Mouse (Mus musculus) heart, postnatal 4 days (tissue): Measurements from ENCODE around the gene Camkmt. TPM values are rescaled to one million over a fixed set of nuclear protein-coding genes. Genes with fewer than 3 reads are reported as not detected.

Source experiments
- DNase-seq: peaks from one replicate; pipeline ENCODE4 v3.0.0; 2021
- total RNA-seq, 2 experiments: library from RNA; stranded (reverse); gene quantifications; 2 replicates each; pipeline ENCODE4 v1.2.3; 2021

Camkmt gene
- 1 to 10 TPM; 4.1 to 5.3 TPM for total RNA-seq

GRCm38 (mm10) chr17:85090120-85091099 lies at the start of gene Camkmt, which contains the start of gene Prepl:
Camkmt (plus strand) TSS chr17:85090552.
Prepl (minus strand) TSS chr17:85090241.
- DNase-seq = peak; percentile 96

GRCm38 (mm10) chr17:85040913-85041312 lies 49.4 kb upstream of the Camkmt start:
- DNase-seq = no peak

- DNase-seq = no peak
These were observed 47.9 kb upstream of the Camkmt start for GRCm38 (mm10) chr17:85042419-85042818.

- DNase-seq = no peak
These were observed 46.9 kb upstream of the Camkmt start for GRCm38 (mm10) chr17:85043404-85043816.

GRCm38 (mm10) chr17:85044466-85044865 lies 45.9 kb upstream of the Camkmt start:
- DNase-seq = no peak

- no peak for DNase-seq
These were observed 45.2 kb upstream of the Camkmt start for GRCm38 (mm10) chr17:85045160-85045559.

- DNase-seq = no peak
These were observed 42.0 kb upstream of the Camkmt start for GRCm38 (mm10) chr17:85048379-85048778.

- DNase-seq = no peak
These were observed 32.1 kb upstream of the Camkmt start for GRCm38 (mm10) chr17:85058276-85058675.

GRCm38 (mm10) chr17:85059136-85059535 lies 31.2 kb upstream of the Camkmt start:
- DNase-seq = no peak

- DNase-seq = no peak
These were observed 26.8 kb upstream of the Camkmt start for GRCm38 (mm10) chr17:85063560-85063959.

GRCm38 (mm10) chr17:85067331-85067730 lies 23.0 kb upstream of the Camkmt start:
- no peak for DNase-seq

GRCm38 (mm10) chr17:85070658-85071057 lies 19.7 kb upstream of the Camkmt start:
- no peak for DNase-seq

- DNase-seq = no peak
These were observed 19.1 kb upstream of the Camkmt start for GRCm38 (mm10) chr17:85071088-85071775.

- no peak for DNase-seq
These were observed 18.0 kb upstream of the Camkmt start for GRCm38 (mm10) chr17:85072383-85072782.

GRCm38 (mm10) chr17:85073214-85073613 lies 17.1 kb upstream of the Camkmt start:
- DNase-seq = no peak

GRCm38 (mm10) chr17:85074083-85074482 lies 16.3 kb upstream of the Camkmt start:
- DNase-seq = no peak

GRCm38 (mm10) chr17:85079276-85079675 lies 11.1 kb upstream of the Camkmt start:
- DNase-seq = no peak

GRCm38 (mm10) chr17:85080781-85081180 lies 9.6 kb upstream of the Camkmt start:
- DNase-seq = no peak

- DNase-seq = no peak
These were observed 5.0 kb upstream of the Camkmt start for GRCm38 (mm10) chr17:85085335-85085734.

- no peak for DNase-seq
These were observed 3.9 kb upstream of the Camkmt start for GRCm38 (mm10) chr17:85086501-85086900.

GRCm38 (mm10) chr17:85087591-85087990 lies 2.8 kb upstream of the Camkmt start:
- peak; percentile 45 for DNase-seq

- no peak for DNase-seq
These were observed 2.0 kb upstream of the Camkmt start for GRCm38 (mm10) chr17:85088401-85088800.

GRCm38 (mm10) chr17:85089011-85089410 lies 1.3 kb upstream of the Camkmt start:
- peak; percentile 17 for DNase-seq
